Comparison of ENCODE assay signal across 9 mouse cellular contexts in the genomic region with DNA sequence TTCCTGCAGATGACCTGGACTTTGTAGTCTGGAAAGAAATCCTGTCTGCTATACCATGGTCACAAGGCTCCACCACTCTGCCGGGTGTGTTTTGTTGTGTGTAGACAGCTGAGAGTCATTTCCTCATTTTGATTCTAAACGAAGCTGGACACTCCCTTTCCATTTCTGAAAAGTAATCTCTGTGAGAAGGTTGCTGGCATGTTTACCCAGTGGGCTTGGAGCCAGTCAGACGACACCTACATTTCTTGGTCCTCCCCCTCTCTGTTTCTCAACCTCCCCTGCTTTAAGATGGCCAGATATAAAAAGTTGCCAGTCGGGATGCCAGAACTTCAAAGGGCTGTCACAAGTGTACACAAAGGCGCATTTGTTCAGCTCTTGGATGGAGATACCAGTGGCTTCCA.
DNase-seq lines count a peak whose midpoint lies in the region; ATAC-seq and TF ChIP-seq lines count a peak whose summit lies in the region.
"Had no signal": no experiment of that assay in that cellular context is flagged by ENCODE, and none has a peak within 500 bp of the region (broad histone marks: within the 10 kb centered on the region; RNA-seq: fewer than 3 reads in every experiment).

No protein-coding gene starts in this region.

- H3K4me1 ChIP-seq in heart, embryonic 15.5 days (replicated peaks), result no peaks in the 10 kb centered on the region
- H3K4me1 ChIP-seq in thymus, adult 2 months (replicated peaks; ENCODE audit: control insufficient read depth, insufficient read depth, low read length), result peaks cover 4% of the 10 kb centered on the region
- H3K4me1 ChIP-seq: midbrain, embryonic 12.5 days had no signal

- no peak for TF ChIP-seq POLR2A in thymus, adult 2 months (IDR thresholded peaks at IDR 0.05; ENCODE audit: control insufficient read depth, extremely low read depth, insufficient read depth, low read length, poor library complexity)

- ATAC-seq in heart, embryonic 15.5 days (replicated peaks; ENCODE audit: insufficient number of reproducible peaks, insufficient read depth, low FRiP score, low read depth), result no peak

- WGBS in heart, embryonic 15.5 days, result 23% methylated on average over 5 of the region's 5 CpGs
- 28% methylated on average over 5 of the region's 5 CpGs for WGBS in thymus, adult 2 months

- H3K9ac ChIP-seq in heart, embryonic 15.5 days, result no peak overlapping the region
- H3K9ac ChIP-seq: midbrain, embryonic 12.5 days had no signal

- no peaks in the 10 kb centered on the region for H3K27me3 ChIP-seq in heart, embryonic 15.5 days
- H3K27me3 ChIP-seq in thymus, adult 2 months (ENCODE audit: control insufficient read depth, insufficient read depth, low read length), result no peaks in the 10 kb centered on the region
- H3K27me3 ChIP-seq: midbrain, embryonic 12.5 days had no signal

- no peak for TF ChIP-seq CTCF in thymus, adult 2 months (IDR thresholded peaks at IDR 0.05; ENCODE audit: borderline replicate concordance, control insufficient read depth, extremely low read depth, insufficient read depth, low read length, poor library complexity)

- H3K4me2 ChIP-seq in heart, embryonic 15.5 days, result no peak overlapping the region
- H3K4me2 ChIP-seq: midbrain, embryonic 12.5 days had no signal

- peak; percentile 6 for DNase-seq in gastrocnemius, postnatal 10 days
- no peak for DNase-seq in gastrocnemius, postnatal 14 days
- peak; percentile 25 for DNase-seq in NIH3T3 (ENCODE audit: low read depth)
- peak; percentile 74 for DNase-seq in lung, postnatal 36 days
- no peak for DNase-seq in layer of hippocampus, postnatal 36 days
- no peak for DNase-seq in thymus, adult 2 months
- DNase-seq in adrenal gland, postnatal 36 days, result no peak

- H3K27ac ChIP-seq in heart, embryonic 15.5 days, result peak overlapping the region; percentile 15; the same call in 1 of the 2 replicates
- H3K27ac ChIP-seq in thymus, adult 2 months (ENCODE audit: control insufficient read depth, insufficient read depth, low read length), result no peak overlapping the region
- H3K27ac ChIP-seq: midbrain, embryonic 12.5 days had no signal

- H3K36me3 ChIP-seq in heart, embryonic 15.5 days, result no peaks in the 10 kb centered on the region
- no peaks in the 10 kb centered on the region for H3K36me3 ChIP-seq in thymus, adult 2 months (ENCODE audit: control insufficient read depth, insufficient read depth, low read length)
- H3K36me3 ChIP-seq: midbrain, embryonic 12.5 days had no signal

- H3K9me3 ChIP-seq in heart, embryonic 15.5 days (replicated peaks), result no peaks in the 10 kb centered on the region
- H3K9me3 ChIP-seq: midbrain, embryonic 12.5 days had no signal

- H3K4me3 ChIP-seq in heart, embryonic 15.5 days, result no peak overlapping the region
- H3K4me3 ChIP-seq in thymus, adult 2 months (ENCODE audit: control insufficient read depth, insufficient read depth, low read length), result no peak overlapping the region
- H3K4me3 ChIP-seq: midbrain, embryonic 12.5 days had no signal

- intact Hi-C loops in gastrocnemius, postnatal 14 days (cut with DNase I; ENCODE audit: low total_unique reads), result no loop called here

Comparison
In these comparisons a context has a peak if more than half of its experiments do, and no peak if none do; other contexts are left out.
1. DNase-seq: peak in gastrocnemius, postnatal 10 days (single experiment), NIH3T3 (single experiment) and lung, postnatal 36 days (single experiment); none in gastrocnemius, postnatal 14 days (single experiment), layer of hippocampus, postnatal 36 days (0 of 2), thymus, adult 2 months (single experiment) and adrenal gland, postnatal 36 days (0 of 2).